Mouse (Mus musculus) embryonic facial prominence, embryonic 11.5 days (tissue): Measurements from ENCODE around the gene Rnf5. TPM values are rescaled to one million over a fixed set of nuclear protein-coding genes. Genes with fewer than 3 reads are reported as not detected.

Source experiments
- ATAC-seq: fragments of 200-750 bp; cut with Nextera tagmentation; replicated peaks from 2 replicates; pipeline ENCODE4 v1.8.0; 2017; ENCODE audit warnings: low read depth; ENCODE audit not compliant: insufficient number of reproducible peaks, low FRiP score, low TSS enrichment
- DNase-seq: peaks from one replicate; pipeline ENCODE4 v3.0.0-alpha.2; 2015; ENCODE audit warnings: low spot score
- H3K27ac ChIP-seq: fragments of 300-500 bp; sonication (generic); replicated peaks from 2 replicates; pipeline ENCODE4 v1.5.1; 2014; ENCODE audit warnings: mild to moderate bottlenecking, low read depth, low read length, control low read depth
- H3K27me3 ChIP-seq: fragments of 300-500 bp; sonication (generic); 2 replicates; pipeline ENCODE4 v1.6.1; 2014; ENCODE audit warnings: mild to moderate bottlenecking, low read length, moderate library complexity, mixed read lengths; ENCODE audit not compliant: control insufficient read depth, insufficient read depth
- H3K36me3 ChIP-seq: fragments of 300-500 bp; sonication (generic); replicated peaks from 2 replicates; pipeline ENCODE4 v1.6.1; 2014; ENCODE audit warnings: low read depth, mild to moderate bottlenecking, low read length, moderate library complexity, mixed read lengths; ENCODE audit not compliant: control insufficient read depth, insufficient read depth
- H3K4me1 ChIP-seq: fragments of 300-500 bp; sonication (generic); 2 replicates; pipeline ENCODE4 v1.6.1; 2014; ENCODE audit warnings: low read length, mixed read lengths; ENCODE audit not compliant: control insufficient read depth, insufficient read depth
- H3K4me2 ChIP-seq: fragments of 300-500 bp; sonication (generic); 2 replicates; pipeline ENCODE4 v1.6.1; 2014; ENCODE audit warnings: low read depth, mild to moderate bottlenecking, control low read depth, low read length, moderate library complexity
- H3K4me3 ChIP-seq: fragments of 300-500 bp; sonication (generic); 2 replicates; pipeline ENCODE4 v1.5.1; 2014; ENCODE audit warnings: low read depth, low read length, control low read depth
- H3K9ac ChIP-seq: fragments of 300-500 bp; sonication (generic); replicated peaks from 2 replicates; pipeline ENCODE4 v1.6.1; 2014; ENCODE audit warnings: mild to moderate bottlenecking, control low read depth, low read length
- H3K9me3 ChIP-seq: fragments of 300-500 bp; sonication (generic); replicated peaks from 2 replicates; pipeline ENCODE4 v1.6.1; 2016; ENCODE audit warnings: mild to moderate bottlenecking, low read length, inconsistent platforms, mixed read lengths; ENCODE audit not compliant: control insufficient read depth
- WGBS: fragments of 180-500 bp; shearing (Covaris S2); extraction: QIAGEN DNeasy Blood & Tissue Kit; methylation state at CpG from one replicate; pipeline ENCODE4 v1.1.7; 2014; 5-methylcytosine and 5-hydroxymethylcytosine counted together
- polyA plus RNA-seq: library from polyadenylated mRNA; unstranded; fragments of >200 nt; fragmentation: Nextera tagmentation; extraction: Ambion mirVana; gene quantifications from 2 replicates; pipeline ENCODE4 v1.2.1, GENCODE M21; 2014

The Rnf5 gene
- polyA plus RNA-seq = 117 and 118 TPM in 2 replicates

DNA sequence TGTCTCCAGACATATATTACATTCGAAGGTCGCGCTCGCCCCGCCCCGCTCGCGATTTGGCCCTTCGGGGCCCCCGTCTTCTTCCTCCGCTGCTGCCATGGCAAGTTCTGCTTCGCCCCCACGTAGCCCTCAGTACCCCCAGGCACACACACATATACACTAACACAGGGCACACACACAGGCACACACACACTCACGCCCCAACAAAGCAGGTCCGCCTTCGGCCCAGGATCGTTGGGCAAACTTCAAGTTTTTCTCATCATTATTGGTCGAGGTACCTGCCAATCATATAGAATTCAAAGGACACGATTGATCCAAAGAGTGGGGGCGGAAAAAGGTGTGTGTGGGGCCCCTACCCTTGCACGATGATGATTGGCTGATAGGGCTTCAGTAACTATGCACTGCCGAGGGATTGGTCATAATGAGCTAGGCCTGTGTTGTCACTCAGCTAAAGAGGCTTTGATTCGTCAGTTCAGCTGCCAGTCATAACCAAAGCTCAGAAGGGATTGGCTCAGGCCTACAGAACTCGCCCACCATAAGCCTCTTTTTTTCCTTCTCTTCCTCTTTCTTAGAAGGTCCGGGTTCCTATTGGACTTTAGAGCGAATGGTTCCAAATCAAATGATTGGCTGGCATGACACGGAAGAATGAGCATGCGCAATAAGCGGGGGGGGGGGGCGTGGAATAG, at the start of gene Rnf5:
Rnf5 (minus strand) TSS at position 316 of the 686 bp plus-strand sequence.
- Histone ChIP-seq H3K9me3 (no peaks in the 10 kb centered on the region), H3K4me2 (peak within 1 kb of the TSS; percentile 90), H3K27ac (peak within 1 kb of the TSS; percentile 88), H3K9ac (peak within 1 kb of the TSS; percentile 65), H3K27me3 (no peaks in the 10 kb centered on the region), H3K4me1 (peaks cover 4% of the 10 kb centered on the region), H3K36me3 (no peaks in the 10 kb centered on the region), H3K4me3 (peak within 1 kb of the TSS; percentile 99)
- ATAC-seq (peak; percentile 97), DNase-seq (peak; percentile 100)
- under 1% methylated on average over 30 of the region's 30 CpGs for WGBS

DNA sequence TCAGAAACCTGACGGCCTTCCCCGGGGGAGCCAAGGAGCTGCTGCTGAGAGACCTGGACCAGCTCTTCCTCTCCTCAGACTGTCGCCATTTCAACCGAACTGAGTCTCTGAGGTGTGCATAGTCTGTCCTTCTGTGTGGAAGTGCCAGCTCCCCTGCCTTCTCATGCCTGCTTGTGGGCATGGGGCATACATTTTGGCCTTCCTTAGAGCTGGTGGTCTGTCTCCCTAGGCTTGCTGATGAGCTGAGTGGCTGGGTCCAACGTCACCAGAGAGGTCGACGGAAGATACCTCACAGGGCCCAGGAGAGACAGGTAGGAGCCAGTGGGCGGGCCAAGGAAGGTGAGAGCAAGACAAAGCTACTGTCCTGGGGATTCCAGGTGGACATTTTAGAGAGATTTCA, 49.5 kb upstream of the Rnf5 start:
- 95% methylated on average over 8 of the region's 8 CpGs for WGBS
- H3K4me3 ChIP-seq = no peak overlapping the region
- H3K4me1 ChIP-seq = peaks cover 3% of the 10 kb centered on the region; the same call in 1 of the 2 replicates
- no peak overlapping the region for H3K27ac ChIP-seq
- no peak overlapping the region for H3K4me2 ChIP-seq
- peaks cover 10% of the 10 kb centered on the region for H3K36me3 ChIP-seq
- H3K27me3 ChIP-seq = no peaks in the 10 kb centered on the region
- DNase-seq (no peak), ATAC-seq (no peak)
- no peak overlapping the region for H3K9ac ChIP-seq
- no peaks in the 10 kb centered on the region for H3K9me3 ChIP-seq

DNA sequence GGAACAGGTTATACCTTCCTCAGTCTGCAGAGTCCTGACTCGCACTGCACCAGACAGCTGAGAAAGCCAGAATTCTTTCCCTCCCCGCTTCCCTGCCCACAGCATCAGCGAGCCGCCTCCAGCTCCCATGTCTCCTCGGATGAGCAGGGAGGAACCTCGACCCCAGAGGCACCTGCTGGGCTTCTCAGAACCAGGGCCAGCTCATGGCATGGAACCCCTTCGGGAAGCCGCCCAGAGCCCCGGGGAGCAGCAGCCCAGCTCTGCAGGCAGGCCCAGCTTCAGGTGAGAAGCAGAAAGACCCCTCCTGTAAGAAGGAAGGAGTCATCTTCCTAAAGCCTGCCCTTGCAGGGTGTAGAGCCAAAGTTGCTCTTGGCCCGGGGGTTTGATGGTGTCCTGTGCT, 49.1 kb upstream of the Rnf5 start:
- DNase-seq = no peak
- 91% methylated on average over 10 of the region's 10 CpGs for WGBS
- peaks cover 10% of the 10 kb centered on the region for H3K36me3 ChIP-seq

DNA sequence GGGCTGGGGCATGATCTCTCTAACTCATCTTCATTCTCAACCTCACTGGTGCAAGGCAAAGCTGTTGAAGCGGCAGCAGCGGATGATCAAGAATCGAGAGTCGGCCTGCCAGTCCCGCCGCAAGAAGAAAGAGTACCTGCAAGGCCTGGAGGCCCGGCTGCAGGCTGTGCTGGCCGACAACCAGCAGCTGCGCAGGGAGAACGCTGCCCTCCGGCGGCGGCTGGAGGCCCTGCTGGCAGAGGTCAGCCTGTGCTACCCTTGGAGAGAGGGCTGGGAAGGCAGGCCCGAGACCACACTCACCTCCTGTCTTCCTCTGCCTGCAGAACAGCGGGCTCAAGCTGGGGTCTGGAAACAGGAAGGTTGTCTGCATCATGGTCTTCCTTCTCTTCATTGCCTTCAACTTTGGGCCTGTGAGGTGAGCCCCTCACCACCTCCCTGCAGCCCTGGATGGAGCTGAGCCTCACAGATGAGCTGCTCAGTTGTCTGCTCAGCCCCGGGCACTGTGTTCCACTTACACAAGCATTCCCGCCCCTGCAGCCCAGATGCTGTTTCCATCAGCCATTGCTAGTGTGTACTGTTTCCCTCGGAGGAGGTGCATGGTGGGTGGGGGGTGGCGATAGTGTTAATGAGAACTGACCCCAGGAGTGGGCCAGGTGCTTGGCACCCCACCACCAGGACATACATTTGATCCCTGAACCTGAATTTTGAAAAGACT, 48.2 kb upstream of the Rnf5 start:
- H3K9ac ChIP-seq = no peak overlapping the region
- no peaks in the 10 kb centered on the region for H3K27me3 ChIP-seq
- H3K9me3 ChIP-seq = no peaks in the 10 kb centered on the region
- H3K4me1 ChIP-seq = peaks cover 5% of the 10 kb centered on the region; the same call in 1 of the 2 replicates
- H3K4me3 ChIP-seq = no peak overlapping the region
- ATAC-seq (no peak), DNase-seq (peak; percentile 38)
- H3K36me3 ChIP-seq = peaks cover 10% of the 10 kb centered on the region
- 48% methylated on average over 19 of the region's 19 CpGs for WGBS
- no peak overlapping the region for H3K4me2 ChIP-seq
- no peak overlapping the region for H3K27ac ChIP-seq

More for the DNA sequence above, 49.1 kb upstream of the Rnf5 start:
- no peaks in the 10 kb centered on the region for H3K27me3 ChIP-seq
- no peaks in the 10 kb centered on the region for H3K9me3 ChIP-seq
- H3K4me3 ChIP-seq = no peak overlapping the region
- H3K9ac ChIP-seq = no peak overlapping the region
- no peak overlapping the region for H3K4me2 ChIP-seq
- peaks cover 5% of the 10 kb centered on the region; the same call in 1 of the 2 replicates for H3K4me1 ChIP-seq
- ATAC-seq = no peak
- no peak overlapping the region for H3K27ac ChIP-seq

DNA sequence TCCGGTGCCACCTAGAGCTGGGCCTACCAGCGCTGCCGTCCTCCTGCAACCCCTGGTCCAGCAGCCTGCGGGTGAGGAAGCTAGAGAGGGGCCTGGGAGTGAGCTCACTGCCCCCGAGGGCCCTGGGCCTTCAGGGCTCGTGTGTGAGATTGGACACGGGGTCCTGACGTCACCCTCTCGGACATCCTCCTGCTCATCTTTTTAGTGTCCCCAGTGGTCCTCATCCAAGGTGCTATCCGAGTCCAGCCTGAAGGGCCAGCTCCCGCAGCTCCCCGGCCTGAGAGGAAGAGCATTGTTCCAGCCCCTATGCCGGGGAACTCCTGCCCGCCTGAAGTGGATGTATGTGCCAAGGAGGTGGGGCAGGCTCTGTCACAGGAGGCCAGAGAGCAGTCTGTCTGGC, 47.3 kb upstream of the Rnf5 start:
- H3K36me3 ChIP-seq = peaks cover 10% of the 10 kb centered on the region
- H3K4me3 ChIP-seq = no peak overlapping the region
- H3K4me1 ChIP-seq = peaks cover 5% of the 10 kb centered on the region; the same call in 1 of the 2 replicates
- no peaks in the 10 kb centered on the region for H3K27me3 ChIP-seq
- no peak overlapping the region for H3K9ac ChIP-seq
- ATAC-seq = no peak
- no peak for DNase-seq
- no peak overlapping the region for H3K27ac ChIP-seq
- H3K4me2 ChIP-seq = no peak overlapping the region
- WGBS = 91% methylated on average over 14 of the region's 14 CpGs
- no peaks in the 10 kb centered on the region for H3K9me3 ChIP-seq

DNA sequence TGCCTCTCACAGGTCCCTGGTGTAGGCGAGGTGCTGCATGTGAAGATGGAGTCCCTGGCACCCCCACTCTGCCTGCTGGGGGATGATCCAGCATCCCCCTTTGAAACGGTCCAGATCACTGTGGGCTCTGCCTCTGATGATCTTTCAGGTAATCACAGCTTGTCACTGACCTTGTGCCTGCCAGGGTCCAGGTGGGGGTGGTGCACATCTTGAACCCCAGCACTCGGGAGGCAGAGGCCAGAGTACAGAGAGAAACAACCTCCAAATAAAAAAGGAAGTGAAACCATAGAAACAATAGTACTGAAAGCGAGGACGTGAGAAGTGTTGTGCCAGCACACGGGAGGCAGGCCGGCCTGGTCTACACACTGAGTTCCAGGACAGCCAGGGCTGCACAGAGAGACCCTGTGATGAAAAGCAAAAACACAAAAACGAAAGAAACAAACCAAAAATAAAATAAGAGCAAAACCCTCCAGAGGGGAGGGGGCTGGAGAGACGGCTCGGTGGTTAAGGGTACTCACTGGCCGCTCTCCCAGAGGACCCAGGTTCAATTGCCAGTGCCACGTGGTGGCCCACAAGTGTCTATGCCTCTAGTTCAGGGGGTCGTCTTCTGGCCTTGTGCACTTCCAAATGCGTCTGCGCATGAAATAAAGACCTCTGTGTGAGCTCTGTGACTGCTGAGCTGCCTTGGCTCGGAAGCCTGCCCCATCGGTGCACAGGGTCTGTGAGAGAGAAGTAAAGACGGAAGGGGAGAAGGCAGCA, 45.8 kb upstream of the Rnf5 start:
- peaks cover 10% of the 10 kb centered on the region for H3K36me3 ChIP-seq
- WGBS = 90% methylated on average over 18 of the region's 18 CpGs

DNA sequence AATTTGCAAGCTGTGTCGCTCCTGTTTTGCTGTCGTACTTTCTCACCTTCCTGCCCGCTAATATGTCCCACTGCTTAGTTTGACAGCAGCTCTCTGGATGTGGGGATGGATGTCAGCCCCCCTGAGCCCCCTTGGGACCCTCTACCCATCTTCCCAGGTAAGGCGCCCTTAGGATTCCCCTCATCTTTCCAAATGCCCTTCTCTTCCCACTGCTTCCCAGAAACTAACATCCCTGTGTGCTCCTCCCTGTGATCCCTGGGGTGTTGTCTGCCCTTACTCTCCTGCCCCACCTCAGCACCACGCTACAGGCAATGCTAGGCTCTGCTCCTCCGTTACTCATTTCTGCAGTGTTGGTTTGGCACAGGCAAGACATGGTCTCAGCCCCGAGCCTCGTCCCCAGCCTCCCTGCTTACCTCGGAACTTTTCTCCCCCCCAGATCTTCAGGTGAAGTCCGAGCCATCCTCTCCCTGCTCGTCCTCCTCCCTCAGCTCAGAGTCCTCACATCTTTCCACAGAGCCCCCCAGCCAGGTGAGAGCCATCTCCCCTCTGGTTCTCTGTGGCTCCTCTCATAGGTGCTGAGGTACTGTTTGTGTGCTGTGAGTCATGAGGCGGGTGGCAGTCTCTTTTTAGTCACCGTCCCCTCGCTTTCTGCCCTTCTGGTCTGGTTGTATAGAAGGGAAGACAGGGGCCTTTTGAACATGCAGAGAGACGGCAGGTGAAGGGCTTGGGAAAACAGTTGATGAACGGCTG, 44.8 kb upstream of the Rnf5 start:
- H3K9me3 ChIP-seq = no peaks in the 10 kb centered on the region
- H3K36me3 ChIP-seq = peaks cover 10% of the 10 kb centered on the region
- H3K4me3 ChIP-seq = peak overlapping the region; percentile 97
- peaks cover 5% of the 10 kb centered on the region; the same call in 1 of the 2 replicates for H3K4me1 ChIP-seq
- ATAC-seq = no peak
- peak overlapping the region; percentile 83 for H3K4me2 ChIP-seq
- no peak for DNase-seq
- no peaks in the 10 kb centered on the region for H3K27me3 ChIP-seq
- WGBS = 79% methylated on average over 16 of the region's 16 CpGs
- H3K9ac ChIP-seq = peak overlapping the region; percentile 94; the same call in 1 of the 2 replicates
- no peak overlapping the region for H3K27ac ChIP-seq

More for the DNA sequence above, 45.8 kb upstream of the Rnf5 start:
- Histone ChIP-seq H3K4me2 (no peak overlapping the region), H3K4me3 (no peak overlapping the region), H3K9me3 (no peaks in the 10 kb centered on the region), H3K4me1 (peaks cover 5% of the 10 kb centered on the region; the same call in 1 of the 2 replicates), H3K27me3 (no peaks in the 10 kb centered on the region), H3K9ac (no peak overlapping the region), H3K27ac (no peak overlapping the region)
- ATAC-seq (no peak), DNase-seq (no peak)
